Mouse (Mus musculus): Measurements from ENCODE around the gene Fosl2. TPM values are rescaled to one million over a fixed set of nuclear protein-coding genes. Genes with fewer than 3 reads are reported as not detected.

Gene Fosl2
- 0.70 and 0.85 TPM in 2 replicates for polyA plus RNA-seq (2015; fragmentation: Nextera tagmentation; extraction: Ambion mirVana)

GRCm38 (mm10) chr5:32135336-32136206, at the start of gene Fosl2:
Fosl2 (plus strand) TSS chr5:32135801.
- Histone ChIP-seq H3K4me2 (ENCODE audit: low read length) (peak within 1 kb of the TSS; percentile 96), H3K9ac (ENCODE audit: low read depth, low read length) (peak within 1 kb of the TSS; percentile 82), H3K4me1 (ENCODE audit: control insufficient read depth, insufficient read depth, low read depth, low read length) (peaks cover 22% of the 10 kb centered on the region), H3K36me3 (ENCODE audit: control insufficient read depth, insufficient read depth, low read length) (no peaks in the 10 kb centered on the region), H3K27ac (ENCODE audit: low read depth, low read length) (peak within 1 kb of the TSS; percentile 85), H3K27me3 (replicated peaks; ENCODE audit: control insufficient read depth, insufficient read depth, low read length) (peaks cover 19% of the 10 kb centered on the region), H3K4me3 (ENCODE audit: low read length) (peak within 1 kb of the TSS; percentile 70), H3K9me3 (ENCODE audit: control insufficient read depth, low read length) (no peaks in the 10 kb centered on the region)
- WGBS: 0% methylated on average over 71 of the region's 85 CpGs
- peak; percentile 90 for ATAC-seq

GRCm38 (mm10) chr5:32085971-32086370, 49.6 kb upstream of the Fosl2 start:
- WGBS: 89% methylated on average over 2 of the region's 2 CpGs
- Histone ChIP-seq H3K9me3 (ENCODE audit: control insufficient read depth, low read length) (no peaks in the 10 kb centered on the region), H3K27ac (ENCODE audit: low read depth, low read length) (no peak overlapping the region), H3K27me3 (replicated peaks; ENCODE audit: control insufficient read depth, insufficient read depth, low read length) (no peaks in the 10 kb centered on the region), H3K9ac (ENCODE audit: low read depth, low read length) (no peak overlapping the region), H3K4me2 (ENCODE audit: low read length) (no peak overlapping the region), H3K4me3 (ENCODE audit: low read length) (no peak overlapping the region), H3K4me1 (ENCODE audit: control insufficient read depth, insufficient read depth, low read depth, low read length) (no peaks in the 10 kb centered on the region), H3K36me3 (ENCODE audit: control insufficient read depth, insufficient read depth, low read length) (no peaks in the 10 kb centered on the region)
- no peak for ATAC-seq

- WGBS: 82% methylated on average over 6 of the region's 6 CpGs
- Histone ChIP-seq H3K4me1 (ENCODE audit: control insufficient read depth, insufficient read depth, low read depth, low read length) (no peaks in the 10 kb centered on the region), H3K4me3 (ENCODE audit: low read length) (no peak overlapping the region), H3K9me3 (ENCODE audit: control insufficient read depth, low read length) (no peaks in the 10 kb centered on the region), H3K4me2 (ENCODE audit: low read length) (no peak overlapping the region), H3K9ac (ENCODE audit: low read depth, low read length) (no peak overlapping the region), H3K27ac (ENCODE audit: low read depth, low read length) (no peak overlapping the region), H3K27me3 (replicated peaks; ENCODE audit: control insufficient read depth, insufficient read depth, low read length) (no peaks in the 10 kb centered on the region), H3K36me3 (ENCODE audit: control insufficient read depth, insufficient read depth, low read length) (no peaks in the 10 kb centered on the region)
- ATAC-seq: no peak
These were observed 49.0 kb upstream of the Fosl2 start for GRCm38 (mm10) chr5:32086526-32087090.

- WGBS: 69% methylated on average over 5 of the region's 5 CpGs
- Histone ChIP-seq H3K36me3 (ENCODE audit: control insufficient read depth, insufficient read depth, low read length) (no peaks in the 10 kb centered on the region), H3K4me3 (ENCODE audit: low read length) (no peak overlapping the region), H3K9me3 (ENCODE audit: control insufficient read depth, low read length) (no peaks in the 10 kb centered on the region), H3K27me3 (replicated peaks; ENCODE audit: control insufficient read depth, insufficient read depth, low read length) (no peaks in the 10 kb centered on the region), H3K4me1 (ENCODE audit: control insufficient read depth, insufficient read depth, low read depth, low read length) (no peaks in the 10 kb centered on the region), H3K27ac (ENCODE audit: low read depth, low read length) (no peak overlapping the region), H3K4me2 (ENCODE audit: low read length) (no peak overlapping the region), H3K9ac (ENCODE audit: low read depth, low read length) (no peak overlapping the region)
- no peak for ATAC-seq
These were observed 46.1 kb upstream of the Fosl2 start for GRCm38 (mm10) chr5:32089481-32089880.

GRCm38 (mm10) chr5:32092281-32092680, 43.3 kb upstream of the Fosl2 start:
- H3K27ac ChIP-seq (ENCODE audit: low read depth, low read length): no peak overlapping the region
- H3K36me3 ChIP-seq (ENCODE audit: control insufficient read depth, insufficient read depth, low read length): no peaks in the 10 kb centered on the region
- H3K9ac ChIP-seq (ENCODE audit: low read depth, low read length): no peak overlapping the region
- H3K4me1 ChIP-seq (ENCODE audit: control insufficient read depth, insufficient read depth, low read depth, low read length): no peaks in the 10 kb centered on the region
- no peak overlapping the region for H3K4me2 ChIP-seq (ENCODE audit: low read length)
- no peaks in the 10 kb centered on the region for H3K9me3 ChIP-seq (ENCODE audit: control insufficient read depth, low read length)
- no peak for ATAC-seq
- H3K4me3 ChIP-seq (ENCODE audit: low read length): no peak overlapping the region
- no peaks in the 10 kb centered on the region for H3K27me3 ChIP-seq (replicated peaks; ENCODE audit: control insufficient read depth, insufficient read depth, low read length)

GRCm38 (mm10) chr5:32098691-32099090, 36.9 kb upstream of the Fosl2 start:
- ATAC-seq: no peak
- no peak overlapping the region for H3K4me2 ChIP-seq (ENCODE audit: low read length)
- no peaks in the 10 kb centered on the region for H3K27me3 ChIP-seq (replicated peaks; ENCODE audit: control insufficient read depth, insufficient read depth, low read length)
- no peak overlapping the region for H3K4me3 ChIP-seq (ENCODE audit: low read length)
- no peak overlapping the region for H3K9ac ChIP-seq (ENCODE audit: low read depth, low read length)
- no peak overlapping the region for H3K27ac ChIP-seq (ENCODE audit: low read depth, low read length)
- peaks cover 6% of the 10 kb centered on the region; the same call in 1 of the 2 replicates for H3K4me1 ChIP-seq (ENCODE audit: control insufficient read depth, insufficient read depth, low read depth, low read length)
- H3K9me3 ChIP-seq (ENCODE audit: control insufficient read depth, low read length): no peaks in the 10 kb centered on the region
- H3K36me3 ChIP-seq (ENCODE audit: control insufficient read depth, insufficient read depth, low read length): no peaks in the 10 kb centered on the region
- 75% methylated on average over 3 of the region's 3 CpGs for WGBS

- 27% methylated on average over 5 of the region's 5 CpGs for WGBS
- Histone ChIP-seq H3K9ac (ENCODE audit: low read depth, low read length) (no peak overlapping the region), H3K4me2 (ENCODE audit: low read length) (no peak overlapping the region), H3K27ac (ENCODE audit: low read depth, low read length) (no peak overlapping the region; the same call in 1 of the 2 replicates), H3K9me3 (ENCODE audit: control insufficient read depth, low read length) (no peaks in the 10 kb centered on the region), H3K4me1 (ENCODE audit: control insufficient read depth, insufficient read depth, low read depth, low read length) (peaks cover 6% of the 10 kb centered on the region; the same call in 1 of the 2 replicates), H3K4me3 (ENCODE audit: low read length) (no peak overlapping the region), H3K36me3 (ENCODE audit: control insufficient read depth, insufficient read depth, low read length) (no peaks in the 10 kb centered on the region), H3K27me3 (replicated peaks; ENCODE audit: control insufficient read depth, insufficient read depth, low read length) (no peaks in the 10 kb centered on the region)
- peak; percentile 76 for ATAC-seq
These were observed 33.1 kb upstream of the Fosl2 start for GRCm38 (mm10) chr5:32102484-32102883.

- no peak overlapping the region for H3K4me2 ChIP-seq (ENCODE audit: low read length)
- no peaks in the 10 kb centered on the region for H3K9me3 ChIP-seq (ENCODE audit: control insufficient read depth, low read length)
- no peak overlapping the region for H3K9ac ChIP-seq (ENCODE audit: low read depth, low read length)
- H3K36me3 ChIP-seq (ENCODE audit: control insufficient read depth, insufficient read depth, low read length): no peaks in the 10 kb centered on the region
- 76% methylated on average over 6 of the region's 6 CpGs for WGBS
- H3K4me1 ChIP-seq (ENCODE audit: control insufficient read depth, insufficient read depth, low read depth, low read length): peaks cover 6% of the 10 kb centered on the region; the same call in 1 of the 2 replicates
- H3K4me3 ChIP-seq (ENCODE audit: low read length): no peak overlapping the region
- no peak overlapping the region for H3K27ac ChIP-seq (ENCODE audit: low read depth, low read length)
- H3K27me3 ChIP-seq (replicated peaks; ENCODE audit: control insufficient read depth, insufficient read depth, low read length): no peaks in the 10 kb centered on the region
- no peak for ATAC-seq
These were observed 32.6 kb upstream of the Fosl2 start for GRCm38 (mm10) chr5:32102971-32103431.

GRCm38 (mm10) chr5:32103545-32103944, 32.1 kb upstream of the Fosl2 start:
- Histone ChIP-seq H3K4me2 (ENCODE audit: low read length) (no peak overlapping the region), H3K27ac (ENCODE audit: low read depth, low read length) (no peak overlapping the region), H3K36me3 (ENCODE audit: control insufficient read depth, insufficient read depth, low read length) (no peaks in the 10 kb centered on the region), H3K9ac (ENCODE audit: low read depth, low read length) (no peak overlapping the region), H3K4me3 (ENCODE audit: low read length) (no peak overlapping the region), H3K4me1 (ENCODE audit: control insufficient read depth, insufficient read depth, low read depth, low read length) (peaks cover 6% of the 10 kb centered on the region; the same call in 1 of the 2 replicates), H3K9me3 (ENCODE audit: control insufficient read depth, low read length) (no peaks in the 10 kb centered on the region), H3K27me3 (replicated peaks; ENCODE audit: control insufficient read depth, insufficient read depth, low read length) (no peaks in the 10 kb centered on the region)
- 89% methylated on average over 1 of the region's 1 CpGs for WGBS
- ATAC-seq: no peak
